Mouse (Mus musculus) adrenal gland, adult 8-10 months (tissue): ENCODE results near the gene Fam205a1. TPM values are rescaled to one million over a fixed set of nuclear protein-coding genes. Genes with fewer than 3 reads are reported as not detected.

Source experiments
- total RNA-seq, 4 experiments: library from RNA; stranded (reverse); gene quantifications; 2 replicates each; pipeline ENCODE4 v1.2.4; 2022

Fam205a1 gene
- total RNA-seq, 4 experiments from 2014 or later: not detected

Other genes starting within 250 kb of the Fam205a1 start
- not detected for gene Gm10591, start 241.7 kb downstream of the Fam205a1 start, total RNA-seq
- 10 to 100 TPM; 15.4 to 27.8 (median 19.9) TPM for gene Gm2564, start 224.2 kb downstream of the Fam205a1 start, total RNA-seq
- gene Ccl27b, start 198.6 kb downstream of the Fam205a1 start, total RNA-seq: 10 to 100 TPM in 1 of 4 experiments, 1 to 10 TPM in 1, not detected in 2; 1.5 to 11.7 TPM
- gene Il11ra2, start 192.0 kb downstream of the Fam205a1 start, total RNA-seq: under 1 TPM in 2 of 4 experiments, not detected in 2; 0.37 to 0.38 TPM
- gene 4930578G10Rik, start 118.3 kb downstream of the Fam205a1 start, total RNA-seq: 1 to 10 TPM in 1 of 4 experiments, under 1 TPM in 1, not detected in 2; 0.67 to 1.4 TPM
- gene Ccl19, start 97.3 kb downstream of the Fam205a1 start, total RNA-seq: 1 to 10 TPM; 1.8 to 7.0 (median 3.1) TPM
- gene Ccl21a, start 79.9 kb downstream of the Fam205a1 start, total RNA-seq: 10 to 100 TPM in 1 of 4 experiments, 1 to 10 TPM in 3; 4.1 to 10.2 (median 6.4) TPM
- under 1 TPM; 0.14 to 0.52 (median 0.22) TPM for gene Gm12394, start 2.9 kb upstream of the Fam205a1 start, total RNA-seq
- gene Fam205c, start 20.3 kb upstream of the Fam205a1 start, total RNA-seq: not detected
- gene Phf24, start 62.8 kb upstream of the Fam205a1 start, total RNA-seq: 1 to 10 TPM; 3.1 to 4.5 (median 3.8) TPM
- 10 to 100 TPM; 12.9 to 20.5 (median 18.2) TPM for gene Dnajb5, start 95.9 kb upstream of the Fam205a1 start, total RNA-seq
- not detected for gene 1700022I11Rik, start 115.7 kb upstream of the Fam205a1 start, total RNA-seq
- 100 to 1,000 TPM; 290 to 420 (median 339) TPM for gene Vcp, start 146.6 kb upstream of the Fam205a1 start, total RNA-seq
- gene Fancg, start 156.6 kb upstream of the Fam205a1 start, total RNA-seq: 10 to 100 TPM in 2 of 4 experiments, 1 to 10 TPM in 2; 8.0 to 17.8 (median 12.5) TPM
- gene Pigo, start 171.9 kb upstream of the Fam205a1 start, total RNA-seq: 10 to 100 TPM; 14.8 to 30.8 (median 22.5) TPM
- gene Stoml2, start 177.8 kb upstream of the Fam205a1 start, total RNA-seq: 100 to 1,000 TPM; 204 to 262 (median 242) TPM
- gene Fam214b, start 192.3 kb upstream of the Fam205a1 start, total RNA-seq: 10 to 100 TPM; 49.5 to 64.9 (median 61.1) TPM
- gene Unc13b, start 205.1 kb upstream of the Fam205a1 start, total RNA-seq: 10 to 100 TPM; 17.2 to 33.9 (median 22.9) TPM